Mouse (Mus musculus) layer of hippocampus, postnatal 14 days (tissue): ENCODE measurements around the gene Entpd8. TPM values are rescaled to one million over a fixed set of nuclear protein-coding genes. Genes with fewer than 3 reads are reported as not detected.

Experiments used
- microRNA-seq, 2 experiments: library from miRNA; unstranded; fragments of <30 nt; microRNA quantifications; one replicate each; pipeline ENCODE4 v1.2.0; 2021
- total RNA-seq, 2 experiments: library from RNA; stranded (reverse); gene quantifications; 2 replicates each; pipeline ENCODE4 v1.2.3; 2021

The Entpd8 gene
- total RNA-seq, 2 experiments from 2014 or later = not detected

Small RNA genes lying within 50 kb of the gene (microRNA-seq; reads per million reads assigned to microRNA genes)
- gene Gm24328 (0 to 0.23 reads per million in 2 experiments), gene Mir7664 (0 to 0.57 reads per million in 2 experiments)

Other genes starting within 250 kb of the Entpd8 start
- gene Ehmt1, start 160.7 kb upstream of the Entpd8 start, total RNA-seq = 10 to 100 TPM; 74.8 to 75.6 TPM
- 10 to 100 TPM; 16.5 to 17.5 TPM for gene Arrdc1, start 145.1 kb upstream of the Entpd8 start, total RNA-seq
- 10 to 100 TPM; 34.6 to 36.8 TPM for gene Zmynd19, start 130.5 kb upstream of the Entpd8 start, total RNA-seq
- 10 to 100 TPM; 29.7 TPM for gene Dph7, start 117.9 kb upstream of the Entpd8 start, total RNA-seq
- 10 to 100 TPM; 96.8 to 99.2 TPM for gene Mrpl41, start 105.2 kb upstream of the Entpd8 start, total RNA-seq
- 10 to 100 TPM; 23.8 to 24.7 TPM for gene Pnpla7, start 104.3 kb upstream of the Entpd8 start, total RNA-seq
- 1,000 to 10,000 TPM in 1 of 2 experiments, 100 to 1,000 TPM in 1; 982 to 1,031 TPM for gene Nsmf, start 25.9 kb upstream of the Entpd8 start, total RNA-seq
- gene Noxa1, start 14.8 kb downstream of the Entpd8 start, total RNA-seq = not detected
- gene Nrarp, start 100.5 kb downstream of the Entpd8 start, total RNA-seq = 10 to 100 TPM; 38.1 to 49.8 TPM
- 1 to 10 TPM; 1.7 to 2.0 TPM for gene Tor4a, start 116.6 kb downstream of the Entpd8 start, total RNA-seq
- 10 to 100 TPM; 50.7 to 51.7 TPM for gene Nelfb, start 131.2 kb downstream of the Entpd8 start, total RNA-seq
- gene Stpg3, start 134.3 kb downstream of the Entpd8 start, total RNA-seq = not detected
- not detected for gene Fam166a, start 138.4 kb downstream of the Entpd8 start, total RNA-seq
- 100 to 1,000 TPM; 415 to 455 TPM for gene Tubb4b, start 144.4 kb downstream of the Entpd8 start, total RNA-seq
- not detected for gene Slc34a3, start 154.1 kb downstream of the Entpd8 start, total RNA-seq
- gene Rnf224, start 156.5 kb downstream of the Entpd8 start, total RNA-seq = not detected
- 100 to 1,000 TPM; 195 to 202 TPM for gene Rnf208, start 162.0 kb downstream of the Entpd8 start, total RNA-seq
- not detected for gene Cysrt1, start 162.1 kb downstream of the Entpd8 start, total RNA-seq
- gene AL732309.1, start 166.6 kb downstream of the Entpd8 start, total RNA-seq = 1 to 10 TPM; 3.6 to 3.7 TPM
- gene Tmem203, start 175.1 kb downstream of the Entpd8 start, total RNA-seq = 10 to 100 TPM; 34.3 to 38.0 TPM
- 10 to 100 TPM; 21.1 to 23.2 TPM for gene Tprn, start 182.3 kb downstream of the Entpd8 start, total RNA-seq
- gene Ssna1, start 192.1 kb downstream of the Entpd8 start, total RNA-seq = 10 to 100 TPM; 69.1 to 70.1 TPM
- 10 to 100 TPM; 66.6 to 72.1 TPM for gene Anapc2, start 192.2 kb downstream of the Entpd8 start, total RNA-seq
- not detected for gene Tmem210, start 207.8 kb downstream of the Entpd8 start, total RNA-seq
- not detected for gene Lrrc26, start 209.6 kb downstream of the Entpd8 start, total RNA-seq
- 100 to 1,000 TPM; 419 to 451 TPM for gene Grin1, start 238.9 kb downstream of the Entpd8 start, total RNA-seq